Mouse (Mus musculus): ENCODE measurements around the gene Zfp579.

Zfp579 gene

DNA sequence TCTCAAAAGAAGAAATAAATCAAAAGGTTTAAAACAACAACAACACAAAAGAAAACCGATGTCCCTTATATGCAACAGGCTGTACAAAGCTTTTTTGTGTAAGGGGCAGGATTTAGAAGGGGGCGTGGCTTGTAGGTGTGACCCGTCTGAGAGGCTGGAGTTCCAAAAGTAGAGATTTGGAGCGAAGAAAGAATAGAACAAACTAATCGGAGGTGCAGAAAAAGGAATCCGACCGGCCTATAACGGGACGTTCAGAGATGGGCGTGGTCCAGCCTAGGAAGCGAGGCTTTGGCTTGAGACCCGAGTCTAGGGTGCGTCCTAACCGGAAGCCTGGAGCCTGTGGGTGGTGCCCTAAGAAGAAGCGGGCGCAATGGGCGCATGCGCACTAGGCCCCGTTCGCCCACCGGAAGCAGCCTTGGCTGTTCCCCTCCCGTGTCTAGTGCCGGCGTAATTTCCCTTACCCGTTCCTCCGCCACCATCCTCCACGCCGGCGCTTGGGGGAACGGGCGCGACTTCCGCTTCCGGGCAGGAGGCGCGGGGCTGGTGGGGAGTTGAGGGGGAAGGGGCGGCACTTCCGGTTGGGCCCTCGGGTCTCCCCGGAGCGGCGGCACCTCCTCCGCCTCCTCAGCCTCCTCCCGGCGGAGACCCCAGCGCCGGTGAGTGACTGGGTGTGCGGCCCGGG is 24.2 kb upstream of the Zfp579 start, which contains the start of the genes Zfp865 and Ccdc106:
Gene Zfp865, plus strand, starts transcription at position 377 of the 682 bp plus-strand sequence.
Gene Ccdc106, plus strand, starts transcription at position 554 of the 682 bp plus-strand sequence.
- CTCF ChIA-PET, result interaction anchor here in 1 of 4 experiments (0.7 to 3.1 kb wide), 3 partner anchors 10 to 56 kb away, joined by 3 to 12 read pairs (median 3); partner anchors contain the start of gene Sbk2
- POLR2A ChIA-PET, result interaction anchor here (0.6 to 16.6 kb wide), 41 partner anchors 8 to 1195 kb away, joined by 3 to 280 read pairs (median 5); partner anchors contain the start of genes Ube2s (in 3 of the 4), Zfp580 (in 3 of the 4), U2af2 (in 2 of the 4) and Zfp784 (in 2 of the 4)

DNA sequence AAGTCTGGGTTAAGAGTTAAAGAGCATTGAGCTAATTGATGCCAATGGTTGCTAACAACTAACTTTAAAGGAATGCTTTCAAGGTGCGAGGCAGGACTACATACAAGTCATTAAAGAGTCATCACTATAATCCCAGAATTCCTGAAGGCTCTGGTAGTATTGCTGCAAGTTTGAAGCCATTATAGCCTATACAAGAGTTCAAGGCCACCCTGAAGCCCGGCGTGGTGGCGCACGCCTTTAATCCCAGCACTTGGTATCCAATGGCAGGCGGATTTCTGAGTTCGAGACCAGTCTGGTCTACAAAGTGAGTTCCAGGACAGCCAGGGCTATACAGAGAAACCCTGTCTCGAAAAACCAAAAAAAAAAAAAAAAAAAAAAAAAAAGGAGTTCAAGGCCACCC is 23.6 kb upstream of the Zfp579 start:
- ChIA-PET CTCF (interaction anchor here in 1 of 4 experiments (0.7 to 3.1 kb wide), 3 partner anchors 9 to 56 kb away, joined by 3 to 12 read pairs (median 3); partner anchors contain the start of gene Sbk2), POLR2A (interaction anchor here (0.6 to 16.6 kb wide), 38 partner anchors 8 to 1221 kb away, joined by 3 to 280 read pairs (median 5); partner anchors contain the start of genes Ube2s (in 3 of the 4), Zfp580 (in 3 of the 4), U2af2 (in 2 of the 4) and Zfp784 (in 2 of the 4))

DNA sequence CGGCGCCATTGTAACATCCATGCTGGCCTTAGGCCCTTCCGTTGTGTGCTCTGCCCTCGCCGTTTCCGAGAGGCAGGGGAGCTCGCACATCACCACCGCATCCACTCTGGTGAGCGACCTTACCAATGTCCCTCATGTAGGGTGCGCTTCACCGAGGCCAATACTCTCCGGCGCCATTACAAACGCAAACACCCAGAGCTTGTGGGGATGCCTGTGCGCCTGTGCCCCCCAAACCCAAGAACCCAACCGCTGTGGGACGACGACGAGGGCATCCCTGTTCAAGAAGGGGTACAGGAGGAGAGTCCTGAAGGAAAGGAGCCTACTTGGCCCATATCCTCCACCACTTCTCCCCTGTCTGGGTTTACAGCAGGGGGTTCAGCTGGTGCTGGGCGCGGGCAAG is 22.0 kb upstream of the Zfp579 start:
- POLR2A ChIA-PET, result interaction anchor here in 3 of 4 experiments (0.7 to 16.6 kb wide), 18 partner anchors 9 to 1241 kb away, joined by 3 to 280 read pairs (median 56); partner anchors contain the start of genes U2af2 (in 2 of the 3), Zfp784 (in 2 of the 3), 4632433K11Rik (in 1 of the 3) and Ppp1r12c (in 1 of the 3)

DNA sequence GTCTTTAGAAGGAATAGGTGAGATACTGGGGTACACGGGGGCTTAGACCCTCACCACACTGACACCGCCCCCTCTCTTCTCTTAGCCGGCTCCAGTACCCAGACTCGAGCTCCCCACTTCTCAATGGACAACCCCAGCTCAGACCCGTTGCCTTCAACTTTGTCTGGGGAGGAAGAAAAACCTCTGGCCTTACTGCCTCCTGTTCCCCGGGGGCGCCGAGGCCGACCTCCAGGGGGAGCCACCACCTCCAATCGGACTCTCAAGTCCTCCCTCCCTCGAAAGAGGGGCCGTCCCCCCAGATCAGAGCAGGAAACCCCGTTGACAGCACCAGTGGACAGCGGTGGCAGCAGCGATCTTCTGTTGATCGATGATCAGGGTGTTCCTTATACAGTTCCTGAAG is 21.4 kb upstream of the Zfp579 start:
- CTCF ChIA-PET, result interaction anchor here in 1 of 4 experiments (1.0 to 1.5 kb wide), 5 partner anchors 17 to 44 kb away, joined by 3 to 4 read pairs (median 4); partner anchors contain the start of gene U2af2
- POLR2A ChIA-PET, result interaction anchor here in 3 of 4 experiments (0.7 to 16.6 kb wide), 18 partner anchors 8 to 1241 kb away, joined by 3 to 280 read pairs (median 52); partner anchors contain the start of genes U2af2 (in 2 of the 3), 4632433K11Rik (in 1 of the 3), Cox6b2 (in 1 of the 3) and Sbk2 (in 1 of the 3)

More for the DNA sequence above, 22.0 kb upstream of the Zfp579 start:
- CTCF ChIA-PET, result interaction anchor here in 1 of 4 experiments (0.6 to 1.5 kb wide), 6 partner anchors 17 to 301 kb away, joined by 3 to 4 read pairs (median 4); partner anchors contain the start of gene U2af2

DNA sequence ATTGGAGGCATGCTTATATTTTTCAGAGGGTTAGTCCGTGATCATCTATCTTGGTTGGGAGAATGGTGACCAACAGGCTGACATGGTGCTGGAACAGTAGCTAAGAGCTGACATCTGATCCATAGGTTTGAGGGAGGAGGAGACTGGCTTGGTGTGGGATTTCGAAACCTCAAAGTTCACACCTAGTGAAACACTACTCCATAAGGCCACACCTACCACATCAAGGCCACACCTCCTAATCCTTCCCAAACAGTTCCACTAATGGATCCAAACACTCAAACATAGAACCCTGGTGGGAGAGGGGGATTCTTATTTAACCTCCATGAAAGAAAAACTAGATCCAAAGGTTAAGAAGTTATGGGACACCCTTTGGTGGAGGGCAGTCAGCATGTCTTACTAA is 21.0 kb upstream of the Zfp579 start:
- POLR2A ChIA-PET, result interaction anchor here in 3 of 4 experiments (0.7 to 16.6 kb wide), 25 partner anchors 11 to 332 kb away, joined by 3 to 280 read pairs (median 13); partner anchors contain the start of genes U2af2 (in 3 of the 3), Zfp784 (in 2 of the 3), 4632433K11Rik (in 1 of the 3) and Cox6b2 (in 1 of the 3)
- CTCF ChIA-PET, result interaction anchor here in 1 of 4 experiments (1.4 to 2.1 kb wide), 5 partner anchors 14 to 45 kb away, joined by 4 to 6 read pairs (median 4); partner anchors contain the start of gene U2af2

DNA sequence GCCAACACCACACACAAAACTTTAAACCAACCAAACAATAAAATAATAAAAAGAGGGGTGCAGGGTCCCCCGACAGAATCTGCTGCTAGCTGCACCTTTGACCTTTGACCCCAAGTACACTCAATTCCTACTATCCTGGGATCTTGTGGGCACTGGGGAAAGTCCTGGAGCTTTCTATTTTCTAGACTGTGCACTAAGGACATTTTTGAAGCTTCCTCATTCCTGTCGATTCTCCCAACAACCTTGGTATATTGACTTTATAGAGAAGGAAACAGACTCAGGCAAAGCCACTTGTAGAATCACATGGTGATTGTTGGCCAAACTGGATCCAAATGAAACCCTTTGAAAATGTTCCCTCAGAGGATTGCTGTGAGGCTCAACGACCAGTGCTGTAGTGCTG is 20.1 kb upstream of the Zfp579 start:
- CTCF ChIA-PET, result interaction anchor here in 1 of 4 experiments (1.4 to 3.7 kb wide), 3 partner anchors 15 to 45 kb away, joined by 4 to 24 read pairs (median 6); no protein-coding TSS in a partner anchor
- POLR2A ChIA-PET, result interaction anchor here in 3 of 4 experiments (0.6 to 16.6 kb wide), 47 partner anchors 11 to 1725 kb away, joined by 3 to 280 read pairs (median 13); partner anchors contain the start of genes U2af2 (in 3 of the 3), Ube2s (in 3 of the 3), Zfp580 (in 3 of the 3) and Hspbp1 (in 2 of the 3)

DNA sequence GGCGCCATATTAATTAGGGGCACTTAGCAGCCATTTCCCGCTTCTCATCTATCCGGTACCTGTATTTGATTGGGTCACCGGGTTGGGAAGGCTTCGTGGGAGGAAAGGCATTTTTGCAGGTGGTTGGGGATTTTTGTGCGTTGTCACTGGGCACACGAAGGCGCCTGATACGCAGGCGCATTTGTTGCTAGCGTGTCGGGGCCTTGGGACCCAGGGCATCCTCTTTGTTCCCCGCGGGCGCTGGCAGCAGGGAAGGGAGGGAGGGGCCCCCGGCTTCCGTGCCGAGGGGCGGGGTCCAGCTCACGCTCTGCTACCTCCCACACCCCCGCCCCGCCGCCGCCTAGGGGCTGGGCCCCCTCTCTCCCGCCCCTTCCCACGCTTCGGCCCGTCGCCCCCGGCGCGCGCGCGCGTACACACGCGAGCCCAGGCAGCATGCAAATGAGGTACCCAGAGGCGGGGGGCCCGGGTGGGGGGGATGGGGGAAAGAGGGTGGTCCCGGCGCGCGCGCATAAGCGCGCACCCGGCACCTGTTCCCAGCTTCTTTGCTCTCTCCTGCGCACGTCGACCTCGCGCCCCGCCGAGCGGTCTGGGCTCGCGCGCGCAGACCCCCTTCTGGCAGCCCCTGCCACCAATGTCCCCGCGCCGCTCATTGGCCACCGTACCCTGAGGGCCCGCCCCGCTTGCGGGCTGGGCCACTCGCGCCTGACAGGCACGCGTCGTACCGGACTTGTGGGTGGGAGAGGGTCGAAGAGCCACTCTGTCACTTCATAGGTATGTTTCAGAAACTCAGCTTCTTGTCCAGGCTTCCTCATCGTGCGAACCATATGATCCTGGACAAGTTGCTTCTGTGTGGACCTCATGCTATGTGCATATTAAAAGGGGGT is 19.4 kb upstream of the Zfp579 start, which contains the start of gene Gm44973:
Gene Gm44973, plus strand, starts transcription at position 379 of the 884 bp plus-strand sequence.
- ChIA-PET CTCF (interaction anchor here (0.5 to 3.7 kb wide), 18 partner anchors 7 to 1712 kb away, joined by 3 to 24 read pairs (median 4); partner anchors contain the start of genes Rasl2-9 (in 1 of the 4), Sbk2 (in 1 of the 4) and Zfp784 (in 1 of the 4)), POLR2A (interaction anchor here (0.6 to 16.6 kb wide), 119 partner anchors 7 to 1821 kb away, joined by 3 to 280 read pairs (median 6); partner anchors contain the start of genes U2af2 (in 4 of the 4), Zfp580 (in 4 of the 4), Hspbp1 (in 3 of the 4) and Rpl28 (in 3 of the 4))

DNA sequence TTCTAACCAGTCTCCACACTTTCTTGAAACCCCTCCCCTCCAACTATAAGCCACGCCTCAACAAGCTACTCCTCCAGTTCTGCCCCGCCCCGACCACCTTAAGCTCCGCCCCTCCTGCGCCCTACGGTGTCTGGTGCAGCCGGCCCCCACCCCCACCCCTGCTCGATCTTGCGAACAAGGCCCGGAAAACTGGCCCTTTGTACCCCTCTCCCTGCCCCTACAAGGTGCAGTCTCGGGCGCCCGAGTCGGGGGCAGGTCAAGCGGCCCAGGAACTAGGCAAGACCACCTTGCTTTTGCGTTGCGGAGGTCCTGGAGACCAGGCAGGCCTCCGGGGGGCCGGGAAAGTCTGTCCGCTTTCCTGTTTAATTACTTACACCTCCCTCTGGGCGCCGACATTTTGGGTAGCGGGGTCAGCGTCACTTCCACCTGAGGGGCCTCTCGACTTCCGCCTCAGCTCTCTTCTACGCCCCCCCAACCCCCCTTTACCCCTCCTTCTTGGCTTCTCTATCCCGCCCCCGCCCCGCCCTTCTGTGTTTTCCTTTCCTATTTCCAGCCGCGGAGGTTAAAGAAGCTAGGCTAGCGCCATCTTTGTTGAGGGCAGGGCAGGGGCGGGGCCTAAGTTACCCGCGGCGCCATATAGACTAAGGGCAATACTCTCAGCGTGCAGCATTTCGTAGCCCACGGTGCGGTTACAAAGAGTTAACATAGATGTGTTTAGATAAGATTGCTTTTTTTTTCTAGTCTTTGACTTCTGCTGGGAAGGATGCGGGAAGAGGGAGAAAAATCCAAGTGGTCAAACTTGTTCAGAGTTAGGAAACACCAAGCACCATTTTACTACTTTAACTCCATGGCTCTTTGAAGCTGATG is 18.5 kb upstream of the Zfp579 start, which contains the start of the genes Zfp524 and Fiz1:
Gene Zfp524, plus strand, starts transcription at position 165 of the 867 bp plus-strand sequence.
Gene Fiz1, minus strand, starts transcription at position 447 of the 867 bp plus-strand sequence.
- ChIA-PET POLR2A (interaction anchor here (0.6 to 16.6 kb wide), 161 partner anchors 8 to 1821 kb away, joined by 3 to 280 read pairs (median 5); partner anchors contain the start of genes U2af2 (in 4 of the 4), Zfp580 (in 4 of the 4), Rpl28 (in 3 of the 4) and Sbk2 (in 3 of the 4)), CTCF (interaction anchor here (0.6 to 3.7 kb wide), 24 partner anchors 8 to 1713 kb away, joined by 3 to 24 read pairs (median 3); partner anchors contain the start of genes Rasl2-9 (in 1 of the 4), Sbk2 (in 1 of the 4) and Zfp784 (in 1 of the 4))

DNA sequence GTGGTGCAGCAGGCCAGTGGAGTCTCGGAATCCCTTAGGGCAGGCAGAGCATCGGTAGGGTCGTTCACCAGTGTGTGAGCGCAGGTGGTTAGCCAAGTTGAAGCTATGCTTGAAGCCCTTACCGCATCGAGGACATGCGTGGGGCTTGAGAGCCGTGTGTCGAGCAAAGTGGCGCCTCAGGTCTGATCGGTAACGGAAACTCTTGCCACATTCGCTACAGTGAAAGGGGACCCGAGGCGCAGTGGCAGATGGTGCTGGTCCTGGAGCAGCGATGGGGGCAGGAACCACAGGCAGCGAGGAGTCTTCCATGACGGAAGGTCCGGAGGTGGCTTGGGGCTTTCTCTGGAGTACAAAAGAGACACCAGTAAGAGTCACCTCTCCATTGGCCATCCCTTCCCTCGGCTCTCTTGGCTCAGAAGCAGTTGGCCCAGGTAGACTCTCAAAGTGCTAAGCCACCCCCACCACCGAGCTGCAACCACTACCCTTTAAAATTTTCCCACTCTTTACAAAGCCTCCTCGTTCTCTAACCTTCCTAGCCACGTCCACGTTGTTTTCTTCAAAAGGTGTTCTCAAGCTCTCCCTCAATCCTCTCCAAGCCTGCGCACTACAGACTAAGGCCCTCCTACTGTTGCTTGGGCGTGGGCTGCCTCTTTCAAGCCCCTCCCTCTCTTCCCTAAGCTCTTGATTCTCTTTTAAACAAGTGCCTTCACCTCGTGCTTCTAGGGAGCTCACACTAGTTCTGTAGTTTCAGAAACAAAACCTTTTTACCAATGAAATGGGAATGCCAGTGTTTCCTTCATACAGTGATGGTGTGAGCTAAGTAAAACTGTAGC is 16.9 kb upstream of the Zfp579 start:
- CTCF ChIA-PET, result interaction anchor here in 3 of 4 experiments (0.5 to 3.7 kb wide), 9 partner anchors 13 to 389 kb away, joined by 3 to 24 read pairs (median 3); partner anchors contain the start of gene Sbk2 (in 1 of the 3)

DNA sequence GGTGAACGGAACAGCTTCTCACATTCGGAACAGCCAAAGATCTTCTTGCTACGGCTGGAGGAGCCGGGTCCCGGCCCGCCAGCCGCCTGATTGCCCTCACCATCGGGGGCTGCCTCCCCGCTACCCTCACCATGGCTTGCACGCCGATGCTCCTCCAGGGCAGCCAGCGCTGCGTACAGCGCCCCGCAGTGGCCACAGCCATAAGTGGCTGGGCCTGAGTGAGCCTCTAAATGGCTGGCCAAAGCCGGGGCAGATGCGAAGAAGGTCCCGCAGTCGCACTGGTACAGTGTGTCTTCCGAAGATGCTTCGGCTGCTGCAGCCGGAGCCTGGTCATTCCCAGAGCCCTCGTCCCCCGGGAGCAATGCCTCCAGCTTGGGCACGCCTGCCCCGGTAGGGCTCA is 12.3 kb upstream of the Zfp579 start:
- CTCF ChIA-PET, result interaction anchor here in 3 of 4 experiments (0.6 to 3.8 kb wide), 12 partner anchors 8 to 484 kb away, joined by 3 to 22 read pairs (median 4); partner anchors contain the start of genes Sbk2 (in 1 of the 3), Tnni3 (in 1 of the 3) and Zfp580 (in 1 of the 3)

More for the DNA sequence above, 16.9 kb upstream of the Zfp579 start:
- POLR2A ChIA-PET, result interaction anchor here in 3 of 4 experiments (0.5 to 16.6 kb wide), 83 partner anchors 8 to 1779 kb away, joined by 3 to 280 read pairs (median 7); partner anchors contain the start of genes Sbk2 (in 3 of the 3), U2af2 (in 3 of the 3), Ube2s (in 3 of the 3) and 4632433K11Rik (in 2 of the 3)

DNA sequence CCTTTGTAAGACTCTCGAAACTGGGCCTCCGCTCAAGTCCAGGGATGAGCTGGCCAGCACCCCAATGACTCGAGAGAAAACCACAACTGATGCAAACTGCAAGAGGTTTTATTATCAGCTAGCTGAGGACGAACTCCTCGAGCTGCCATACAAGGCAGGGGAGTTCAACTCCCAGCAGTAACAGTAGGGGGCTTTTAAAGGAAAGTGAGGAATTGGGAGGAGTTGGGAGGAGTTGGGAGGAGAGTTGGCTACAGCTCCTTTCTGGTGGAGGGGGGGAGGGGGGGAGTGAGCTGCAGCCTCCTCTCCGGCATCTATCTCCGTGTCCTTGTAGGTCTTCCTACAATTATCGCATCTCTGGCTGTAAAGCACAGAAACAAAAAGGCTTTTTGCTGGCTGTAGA is 6.9 kb upstream of the Zfp579 start:
- CTCF ChIA-PET, result interaction anchor here in 2 of 4 experiments (0.6 to 1.1 kb wide), 2 partner anchors 27 to 39 kb away, joined by 3 read pairs; partner anchors contain the start of gene Sbk2 (in 1 of the 2)
- POLR2A ChIA-PET, result interaction anchor here in 2 of 4 experiments (0.6 to 5.2 kb wide), 9 partner anchors 11 to 525 kb away, joined by 3 to 83 read pairs (median 4); partner anchors contain the start of genes Ccdc106 (in 2 of the 2), Fiz1 (in 2 of the 2), Gm44973 (in 2 of the 2) and Zfp524 (in 2 of the 2)

More for the DNA sequence above, 12.3 kb upstream of the Zfp579 start:
- POLR2A ChIA-PET, result interaction anchor here (0.7 to 16.6 kb wide), 18 partner anchors 10 to 255 kb away, joined by 3 to 280 read pairs (median 6); partner anchors contain the start of genes Rpl28 (in 2 of the 4), U2af2 (in 2 of the 4), Zfp579 (in 2 of the 4) and 4632433K11Rik (in 1 of the 4)

DNA sequence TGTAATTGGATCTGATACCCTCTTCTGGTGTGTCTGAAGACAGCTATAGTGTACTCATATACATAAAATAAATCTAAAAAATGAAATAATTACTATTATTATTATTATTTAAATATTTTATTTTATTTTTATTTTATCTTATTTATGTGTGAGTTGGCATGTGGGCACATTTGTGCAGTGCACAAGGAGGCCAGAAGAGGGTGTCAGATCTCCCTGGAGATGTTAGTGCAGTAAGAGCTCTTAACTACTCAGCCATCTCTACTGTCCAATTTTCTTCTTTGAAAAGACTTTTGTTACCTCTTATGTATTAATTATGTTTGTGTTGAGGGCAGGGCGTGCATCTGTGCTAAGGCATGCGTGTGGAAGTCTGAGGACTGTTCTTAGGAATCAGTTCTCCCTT is 3.9 kb upstream of the Zfp579 start:
- ChIA-PET POLR2A (interaction anchor here in 3 of 4 experiments (0.9 to 6.5 kb wide), 16 partner anchors 9 to 207 kb away, joined by 3 to 85 read pairs (median 6); partner anchors contain the start of genes Zfp524 (in 3 of the 3), Fiz1 (in 2 of the 3), Gm44973 (in 2 of the 3) and U2af2 (in 2 of the 3)), CTCF (interaction anchor here (0.5 to 3.9 kb wide), 19 partner anchors 9 to 61 kb away, joined by 3 to 22 read pairs (median 4); partner anchors contain the start of genes Sbk2 (in 1 of the 4), Zfp524 (in 1 of the 4), Zfp580 (in 1 of the 4) and Zfp784 (in 1 of the 4))

DNA sequence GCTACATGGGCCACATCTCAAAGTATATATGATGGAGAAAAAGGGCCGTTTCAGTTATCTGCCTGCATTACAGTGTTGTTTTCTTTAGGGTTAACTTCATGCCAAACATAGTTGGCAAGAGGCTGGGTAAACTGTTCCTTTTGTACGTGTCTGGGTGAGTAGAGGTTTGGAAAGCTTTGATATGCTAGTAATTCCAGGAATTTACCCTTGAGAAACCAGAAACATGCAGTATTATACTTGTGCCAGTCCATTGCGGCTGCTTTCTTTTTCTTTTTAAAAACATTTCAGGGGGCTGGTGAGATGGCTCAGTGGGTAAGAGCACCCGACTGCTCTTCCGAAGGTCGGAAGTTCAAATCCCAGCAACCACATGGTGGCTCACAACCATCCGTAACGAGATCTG is 976 bp upstream of the Zfp579 start:
- POLR2A ChIA-PET, result interaction anchor here in 3 of 4 experiments (0.6 to 6.5 kb wide), 19 partner anchors 7 to 204 kb away, joined by 3 to 85 read pairs (median 3); partner anchors contain the start of genes Fiz1 (in 3 of the 3), Gm44973 (in 3 of the 3), Zfp524 (in 3 of the 3) and Rpl28 (in 1 of the 3)
- CTCF ChIA-PET, result interaction anchor here (0.7 to 3.9 kb wide), 8 partner anchors 9 to 63 kb away, joined by 3 to 22 read pairs (median 3); partner anchors contain the start of gene Sbk2 (in 2 of the 4)
